Mouse (Mus musculus): ENCODE measurements around the gene Nrl. TPM values are rescaled to one million over a fixed set of nuclear protein-coding genes. Genes with fewer than 3 reads are reported as not detected.

Gene Nrl
- total RNA-seq, 2 experiments from 2014 or later: 0.44 to 0.77 TPM

GRCm38 (mm10) chr14:55540067-55540786, 15.4 kb upstream of the Nrl start, which contains the start of gene Pck2:
Gene Pck2 (plus strand): TSS chr14:55540266.
- peak; percentile 76 to 81 for DNase-seq (ENCODE audit: low spot score in 2 of 2)
- intact Hi-C loops (cut with DNase I): loop anchor here (5.0 kb wide), 1 partner anchor 43 kb away; no protein-coding TSS in a partner anchor

GRCm38 (mm10) chr14:55536116-55536745, 11.4 kb upstream of the Nrl start:
- no peak for DNase-seq (ENCODE audit: low spot score in 2 of 2)
- intact Hi-C loops (cut with DNase I): loop anchor here (5.0 kb wide), 1 partner anchor 389 kb away; no protein-coding TSS in a partner anchor

GRCm38 (mm10) chr14:55527940-55528339, 3.2 kb upstream of the Nrl start:
- no peak for DNase-seq (ENCODE audit: low spot score in 2 of 2)
- intact Hi-C loops (cut with DNase I): no loop called here

GRCm38 (mm10) chr14:55526674-55527073, 1.9 kb upstream of the Nrl start:
- no peak for DNase-seq (ENCODE audit: low spot score in 2 of 2)
- intact Hi-C loops (cut with DNase I): no loop called here

GRCm38 (mm10) chr14:55524062-55524461, 719 bp downstream of the Nrl start:
- DNase-seq (ENCODE audit: low spot score in 2 of 2): no peak
- intact Hi-C loops (cut with DNase I): no loop called here

- intact Hi-C loops (cut with DNase I): no loop called here
- DNase-seq (ENCODE audit: low spot score in 2 of 2): peak; percentile 52 to 65
These were observed 4.1 kb downstream of the Nrl start for GRCm38 (mm10) chr14:55520451-55521361.

GRCm38 (mm10) chr14:55519604-55520003, 5.2 kb downstream of the Nrl start:
- intact Hi-C loops (cut with DNase I): no loop called here
- no peak for DNase-seq (ENCODE audit: low spot score in 2 of 2)

- intact Hi-C loops (cut with DNase I): no loop called here
These were observed 5.9 kb downstream of the Nrl start for GRCm38 (mm10) chr14:55518897-55519296.

GRCm38 (mm10) chr14:55515846-55516245, 8.9 kb downstream of the Nrl start:
- DNase-seq (ENCODE audit: low spot score in 2 of 2): no peak
- intact Hi-C loops (cut with DNase I): no loop called here

More at GRCm38 (mm10) chr14:55518897-55519296, 5.9 kb downstream of the Nrl start:
- DNase-seq (ENCODE audit: low spot score in 2 of 2): peak; percentile 77 to 81

- intact Hi-C loops (cut with DNase I): no loop called here
- DNase-seq (ENCODE audit: low spot score in 2 of 2): no peak
These were observed 10.9 kb downstream of the Nrl start for GRCm38 (mm10) chr14:55513927-55514326.

GRCm38 (mm10) chr14:55511037-55511436, 13.7 kb downstream of the Nrl start:
- peak; percentile 66 to 70 for DNase-seq (ENCODE audit: low spot score in 2 of 2)
- intact Hi-C loops (cut with DNase I): no loop called here

GRCm38 (mm10) chr14:55510125-55510731, 14.6 kb downstream of the Nrl start, which contains the start of gene Cpne6:
Gene Cpne6 (plus strand): TSS chr14:55510445.
- intact Hi-C loops (cut with DNase I): no loop called here
- peak; percentile 57 to 60 for DNase-seq (ENCODE audit: low spot score in 2 of 2)

GRCm38 (mm10) chr14:55509540-55509939, 15.2 kb downstream of the Nrl start:
- intact Hi-C loops (cut with DNase I): no loop called here
- no peak for DNase-seq (ENCODE audit: low spot score in 2 of 2)

- intact Hi-C loops (cut with DNase I): no loop called here
- DNase-seq (ENCODE audit: low spot score in 2 of 2): no peak
These were observed 17.0 kb downstream of the Nrl start for GRCm38 (mm10) chr14:55507801-55508200.

- intact Hi-C loops (cut with DNase I): no loop called here
- DNase-seq (ENCODE audit: low spot score in 2 of 2): no peak
These were observed 19.2 kb downstream of the Nrl start for GRCm38 (mm10) chr14:55505612-55506011.

GRCm38 (mm10) chr14:55497449-55497821, 27.3 kb downstream of the Nrl start:
- peak; percentile 81 to 82 for DNase-seq (ENCODE audit: low spot score in 2 of 2)
- intact Hi-C loops (cut with DNase I): loop anchor here (1.0 to 5.0 kb wide), 2 partner anchors 45 to 60 kb away; partner anchors contain the start of gene Pck2

GRCm38 (mm10) chr14:55496761-55497448, 27.9 kb downstream of the Nrl start:
- intact Hi-C loops (cut with DNase I): loop anchor here (1.0 to 5.0 kb wide), 2 partner anchors 45 to 60 kb away; partner anchors contain the start of gene Pck2
- no peak for DNase-seq (ENCODE audit: low spot score in 2 of 2)

- intact Hi-C loops (cut with DNase I): loop anchor here (5.0 kb wide), 1 partner anchor 47 kb away; the partner anchor contains the start of gene Pck2
- DNase-seq (ENCODE audit: low spot score in 2 of 2): no peak
These were observed 29.1 kb downstream of the Nrl start for GRCm38 (mm10) chr14:55495509-55496240.
